Mouse (Mus musculus) fat pad, adult 2 months (tissue): ENCODE data around the gene Col26a1.

Experiments
- DNase-seq: peaks from one replicate; pipeline ENCODE4 v3.0.0-alpha.2; 2011; ENCODE audit warnings: low read depth, low spot score; ENCODE audit errors: extremely low read depth

The Col26a1 gene

DNA sequence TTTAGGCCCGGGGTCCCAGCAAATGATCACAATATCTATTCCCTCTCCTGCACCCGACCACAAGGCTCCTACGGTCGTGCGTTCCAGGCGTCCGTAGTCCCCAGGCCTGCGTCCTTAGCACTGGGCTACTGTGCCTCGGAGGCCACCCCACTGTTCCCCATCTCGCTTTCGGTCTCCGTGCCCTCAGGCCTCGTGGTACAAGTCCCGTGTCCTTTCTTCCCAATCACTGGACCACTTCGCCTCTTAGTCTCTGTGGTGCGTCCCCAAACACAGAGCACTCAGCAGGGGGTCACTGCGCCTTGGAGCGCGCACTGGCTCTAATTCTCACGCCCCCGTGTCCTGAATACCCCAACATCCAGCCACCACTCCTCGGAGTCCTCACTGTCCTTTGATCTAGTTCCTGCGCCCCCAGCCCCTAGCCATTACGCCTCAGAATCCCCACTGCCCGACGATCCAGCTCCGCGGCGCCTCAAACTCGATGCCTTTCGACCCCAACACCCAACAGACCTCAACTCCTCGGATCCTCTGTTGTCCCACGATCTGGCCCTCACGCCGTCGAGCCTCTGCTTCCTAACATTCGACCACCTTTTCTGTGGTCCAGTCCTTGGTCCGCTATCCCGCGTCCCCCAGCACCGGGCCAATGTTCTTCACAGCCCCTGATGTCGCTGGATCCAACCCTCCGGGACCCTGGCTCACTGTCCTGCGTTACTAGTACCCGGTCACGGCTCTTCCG lies 788 bp downstream of the Col26a1 start:
- DNase-seq, result no peak

DNA sequence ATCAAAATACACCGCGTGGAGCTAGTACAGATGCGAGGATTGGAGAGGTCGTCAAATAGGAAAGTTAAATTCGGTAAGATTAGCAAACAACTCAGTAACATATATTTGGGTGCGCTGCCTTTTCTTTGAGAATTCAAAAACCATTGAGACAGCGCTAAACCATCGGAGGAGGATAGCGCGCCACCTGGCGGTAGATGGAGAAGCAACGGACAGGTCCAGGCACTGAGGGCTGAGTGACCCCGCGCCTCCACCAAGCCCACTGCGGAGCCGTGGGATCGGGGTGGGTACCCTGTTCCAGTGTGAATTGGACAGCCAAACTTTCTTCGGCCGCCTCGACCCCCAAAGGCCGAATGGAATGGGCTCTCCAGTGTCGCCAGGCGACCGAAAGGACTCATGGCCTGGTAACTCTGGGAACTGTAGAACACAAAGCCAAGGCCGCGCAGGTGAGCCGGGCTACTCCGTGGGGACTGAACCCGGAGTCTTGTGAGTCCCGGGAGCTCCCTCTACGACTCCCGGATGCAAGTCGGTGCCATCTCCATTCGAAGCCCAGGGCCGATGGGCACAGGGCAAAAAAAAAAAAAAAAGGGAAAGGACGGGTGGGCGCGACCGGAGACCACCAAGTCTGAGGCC lies 1.5 kb downstream of the Col26a1 start:
- DNase-seq, result no peak

DNA sequence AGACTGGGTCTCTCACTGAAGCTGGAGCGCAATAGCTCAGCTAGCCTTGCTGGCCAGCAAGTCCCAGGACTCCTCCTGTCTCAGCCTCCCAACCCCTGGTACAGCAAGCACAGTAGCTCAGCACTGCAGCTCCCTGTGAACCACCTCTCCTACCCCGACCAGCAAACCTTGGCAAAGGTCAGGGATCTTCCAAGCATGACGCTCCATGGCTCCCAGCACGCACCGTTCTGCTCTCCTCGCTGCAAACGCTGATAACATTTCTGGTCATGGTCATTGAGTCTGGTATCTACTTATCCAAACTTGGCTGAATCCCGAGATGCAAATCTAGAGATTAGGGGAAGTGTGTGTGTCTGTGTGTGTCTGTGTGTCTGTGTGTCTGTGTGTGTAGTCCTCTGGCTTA lies 2.9 kb downstream of the Col26a1 start:
- DNase-seq, result no peak

DNA sequence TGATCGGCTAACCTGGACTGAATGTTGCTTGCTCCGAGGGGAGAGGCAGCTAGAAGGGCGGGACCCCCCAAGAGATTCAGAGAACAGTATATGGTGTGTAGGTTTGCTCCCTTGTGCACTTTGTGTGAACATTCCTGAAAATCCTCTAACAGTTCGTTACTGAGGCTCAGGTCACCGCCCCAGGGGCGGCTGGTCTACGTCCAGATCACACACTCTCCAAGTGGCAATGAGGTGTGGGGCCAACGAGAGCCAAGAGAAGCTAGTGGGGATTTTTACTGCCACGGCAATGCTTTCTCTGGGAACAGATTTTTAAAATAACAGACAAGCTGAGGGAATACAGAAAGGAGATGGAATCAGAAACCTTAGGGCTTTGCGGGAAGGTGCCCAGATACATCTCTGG lies 8.7 kb downstream of the Col26a1 start:
- no peak for DNase-seq

DNA sequence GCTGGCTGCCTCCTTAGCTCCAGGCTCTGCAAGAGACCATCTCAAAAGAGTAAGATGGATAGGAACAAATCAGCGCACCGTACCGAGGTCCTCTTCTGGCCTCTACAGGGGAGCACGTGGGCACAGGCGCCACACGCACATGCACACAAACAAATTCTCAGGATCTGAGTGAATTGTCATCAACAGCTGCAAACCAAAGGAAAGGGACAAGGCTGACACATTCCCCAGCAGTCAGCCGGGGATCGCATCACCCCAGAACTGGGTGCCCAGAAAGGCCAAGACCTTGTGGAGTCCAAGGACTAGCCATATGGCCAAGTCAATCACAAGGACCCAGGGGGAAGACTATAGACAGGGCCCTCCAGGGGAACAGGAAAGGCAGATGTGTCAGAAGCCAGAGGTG lies 10.6 kb downstream of the Col26a1 start:
- DNase-seq, result no peak

DNA sequence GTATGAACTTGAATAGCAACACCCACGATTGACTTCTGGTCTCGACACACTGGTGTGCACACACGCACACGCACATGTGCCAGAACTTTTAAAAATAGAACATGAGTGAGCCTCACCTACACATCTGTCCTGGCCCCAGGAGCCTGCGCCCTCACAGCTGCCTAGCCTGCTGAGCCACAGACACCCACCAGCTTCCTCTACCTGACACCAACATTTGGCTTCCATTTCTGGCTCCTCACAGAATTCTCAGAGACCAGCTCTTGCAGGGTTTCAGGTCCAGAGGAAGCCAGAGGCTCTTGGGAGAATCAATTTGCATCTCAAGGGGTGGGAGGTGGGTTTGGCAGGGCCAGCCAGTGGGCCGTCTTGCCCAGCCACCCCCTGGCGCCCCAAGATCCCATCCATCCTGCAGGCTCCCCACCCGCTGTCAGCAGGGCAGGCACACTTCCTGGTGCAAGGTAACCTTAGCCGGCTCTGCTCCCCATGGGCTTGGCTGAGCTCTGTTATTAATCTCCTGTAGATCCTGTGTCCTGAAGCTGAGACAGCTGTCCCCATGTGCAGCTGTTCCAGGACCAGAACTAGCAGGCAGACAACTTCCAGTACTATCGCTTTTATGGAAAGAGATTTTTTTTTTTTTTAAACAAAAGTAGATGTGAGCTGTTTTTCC lies 13.4 kb downstream of the Col26a1 start:
- DNase-seq, result no peak

DNA sequence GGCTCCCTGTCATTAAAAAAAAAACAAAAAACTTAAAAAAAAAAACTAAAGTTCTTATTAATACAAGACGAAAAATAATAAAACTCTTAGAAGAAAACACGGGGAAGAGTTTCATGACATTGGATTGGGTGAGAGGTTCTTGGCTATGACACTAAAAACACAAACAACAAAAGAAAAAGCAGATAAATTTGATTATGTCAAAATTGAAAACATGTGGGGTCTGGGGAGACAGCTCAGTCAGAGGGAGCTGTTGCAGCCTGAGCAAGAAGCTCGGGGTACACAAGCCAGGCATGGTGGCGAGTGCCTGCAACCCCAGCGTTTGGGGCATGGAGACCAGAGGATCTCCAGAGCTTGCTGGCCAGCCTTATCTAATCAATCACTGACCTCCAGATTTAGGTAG lies 15.3 kb downstream of the Col26a1 start:
- no peak for DNase-seq

DNA sequence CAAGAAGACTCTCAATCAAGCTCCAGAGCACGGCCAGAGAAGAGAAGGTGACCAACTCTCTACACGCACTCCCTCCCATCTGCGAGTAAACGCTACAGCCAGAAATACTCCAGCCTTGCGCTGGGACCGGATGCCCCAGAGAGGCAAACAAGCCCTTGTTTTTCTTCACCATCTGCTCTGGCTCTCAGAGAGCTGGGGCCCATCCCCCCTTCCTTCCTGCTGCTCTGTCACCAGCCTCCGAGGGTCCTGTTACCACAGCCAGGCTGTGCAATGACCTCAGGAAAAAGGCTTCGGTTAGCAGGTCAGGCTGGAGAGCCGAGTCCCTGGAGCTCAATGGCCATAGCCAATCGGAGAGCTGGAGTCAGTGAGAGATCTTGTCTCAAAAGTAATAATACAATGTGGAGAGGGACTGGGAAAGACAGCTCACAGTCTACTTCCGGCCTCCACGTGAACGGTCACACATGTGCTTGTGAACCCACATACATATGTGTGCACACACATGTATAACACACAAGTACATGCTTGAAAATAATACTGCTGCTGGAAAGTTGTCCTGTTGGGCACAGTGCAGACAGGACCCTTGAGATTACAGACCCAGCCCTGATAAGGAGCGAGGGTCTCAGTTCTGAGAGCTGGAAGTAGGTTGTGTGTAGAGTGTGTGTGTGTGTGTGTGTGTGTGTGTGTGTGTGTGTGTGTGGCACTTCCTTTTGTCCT lies 18.9 kb downstream of the Col26a1 start:
- no peak for DNase-seq

DNA sequence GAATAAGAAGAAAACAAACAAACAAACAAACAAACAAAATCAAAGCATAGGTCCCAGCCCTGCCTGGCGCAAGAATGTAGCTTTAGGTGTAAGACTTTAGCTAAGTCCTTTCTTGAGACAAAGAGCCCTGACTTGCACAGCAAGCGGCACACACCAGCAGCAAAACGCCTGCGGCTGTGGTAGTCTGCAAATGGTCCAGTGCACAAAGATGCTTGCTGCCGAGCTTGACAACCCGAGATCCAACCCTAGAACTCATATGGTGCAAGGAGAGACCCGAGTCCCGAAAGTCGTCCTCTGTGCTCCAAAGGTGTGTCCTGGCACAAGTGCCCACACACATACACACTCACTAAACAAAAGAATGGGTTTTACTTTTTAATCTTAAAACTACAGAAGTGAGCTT lies 19.7 kb downstream of the Col26a1 start:
- no peak for DNase-seq

DNA sequence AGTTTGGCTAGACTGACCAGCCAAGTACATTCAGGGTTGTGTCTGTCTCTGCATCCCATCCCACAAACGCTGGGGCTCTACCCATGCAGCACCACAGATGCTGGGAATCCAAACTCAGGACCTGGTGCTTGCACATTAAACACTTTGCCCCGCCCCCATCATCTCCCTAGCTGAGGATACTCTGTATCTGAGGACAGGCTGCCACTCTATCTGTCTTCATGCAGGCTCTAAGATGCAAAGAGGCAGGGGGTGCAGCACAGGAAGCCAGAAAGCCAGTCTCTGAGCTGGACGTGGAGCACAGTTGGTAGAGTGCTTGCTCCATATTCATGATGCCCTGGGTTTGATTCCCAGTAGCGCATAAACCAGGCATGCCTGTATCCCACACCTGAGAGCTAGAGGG lies 20.2 kb downstream of the Col26a1 start:
- no peak for DNase-seq

DNA sequence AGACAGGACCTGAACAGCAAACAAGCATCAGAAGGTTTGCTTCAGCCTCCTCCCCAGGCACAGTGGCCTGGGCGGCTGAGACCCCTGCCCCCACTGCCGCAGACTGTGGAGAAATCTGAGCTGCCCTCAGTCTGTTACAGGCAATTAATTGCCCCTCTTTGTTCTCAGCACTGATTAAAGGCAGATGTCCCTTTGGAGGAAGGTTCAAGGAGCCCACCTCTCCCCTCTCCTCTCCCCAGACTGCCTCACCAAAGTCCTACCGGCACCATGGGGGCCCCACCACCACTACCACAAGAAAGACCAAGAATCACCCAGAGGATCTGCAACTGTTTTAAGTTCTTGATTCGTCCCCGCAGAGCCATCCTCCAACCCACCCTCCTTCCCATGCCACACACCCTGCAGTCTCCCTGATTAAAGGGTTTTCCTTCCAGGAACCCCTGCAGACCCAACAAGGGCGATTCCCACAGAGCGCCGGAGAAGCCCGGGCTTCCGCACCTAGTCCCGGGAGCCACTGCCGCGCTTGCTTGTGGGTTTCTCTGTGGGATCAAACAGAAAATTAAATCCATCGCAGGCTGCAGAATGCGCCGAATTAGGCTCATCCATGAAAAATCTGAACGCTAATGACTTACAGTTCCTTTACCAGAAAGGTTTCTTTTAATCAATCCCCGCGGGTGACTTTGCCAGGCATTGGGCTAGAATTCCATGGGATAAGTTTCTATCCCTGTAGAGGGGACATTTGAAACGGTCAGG lies 21.6 kb downstream of the Col26a1 start:
- DNase-seq, result no peak

DNA sequence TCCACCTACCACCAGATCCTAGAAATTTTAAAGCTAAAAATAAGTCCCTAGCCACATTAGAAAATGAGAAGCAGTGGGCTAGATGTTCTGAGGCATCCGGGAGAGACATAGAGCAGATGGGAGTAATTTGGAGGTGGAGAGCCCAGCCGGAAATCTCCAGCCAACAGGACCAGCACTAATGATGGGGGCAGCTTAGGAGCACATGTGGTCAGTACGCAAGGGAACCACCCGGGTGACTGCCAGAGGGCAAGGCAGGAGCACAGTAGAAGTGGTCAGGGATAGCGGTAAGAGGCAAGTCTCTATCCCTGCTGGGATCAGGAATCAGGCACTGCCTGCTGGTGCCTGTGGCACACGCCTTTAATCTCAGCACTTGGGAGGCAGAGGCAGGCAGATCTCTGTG lies 32.3 kb downstream of the Col26a1 start:
- DNase-seq, result no peak

DNA sequence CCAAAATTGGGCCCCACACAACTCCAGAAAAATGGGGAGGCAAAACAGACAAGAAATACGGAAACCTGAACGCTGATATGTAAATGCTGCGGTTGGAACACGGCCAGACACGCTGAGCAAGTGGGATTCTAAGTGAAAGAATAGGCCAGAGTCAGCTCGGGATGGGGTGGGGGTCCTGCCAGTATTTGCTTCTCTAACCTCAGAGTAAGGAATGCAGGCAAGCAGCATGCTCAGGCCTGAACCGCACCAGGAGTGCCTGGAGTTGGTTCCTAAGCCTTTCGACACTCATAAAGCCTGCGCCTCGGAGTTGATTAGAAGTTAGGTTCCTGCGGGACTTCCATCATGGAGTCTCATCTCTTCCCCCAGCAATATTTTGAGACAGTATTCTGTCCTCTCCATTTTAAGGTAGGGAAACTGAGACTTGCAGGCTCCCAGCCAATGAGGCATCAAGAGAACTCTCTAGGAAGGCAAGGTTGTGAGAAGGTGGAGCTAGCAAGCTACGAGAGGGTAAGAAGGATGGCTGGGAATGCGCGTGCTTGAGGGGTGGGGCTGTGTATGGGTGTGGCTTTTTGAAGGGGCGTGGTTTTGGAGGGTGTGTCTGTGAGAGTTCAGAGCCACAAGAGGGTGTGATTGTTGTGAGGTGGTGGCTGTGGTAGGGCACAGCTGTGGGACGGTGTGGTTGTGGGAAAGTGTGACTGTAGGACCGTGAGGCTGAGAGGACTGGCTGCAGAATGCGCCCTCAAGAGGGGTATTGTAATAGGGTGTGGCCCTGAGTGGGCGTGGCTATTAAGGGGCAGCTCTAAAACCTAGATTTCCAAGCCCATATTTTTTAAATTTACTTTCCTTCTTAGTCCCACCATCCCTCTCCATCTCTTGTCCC lies 36.4 kb downstream of the Col26a1 start:
- no peak for DNase-seq

DNA sequence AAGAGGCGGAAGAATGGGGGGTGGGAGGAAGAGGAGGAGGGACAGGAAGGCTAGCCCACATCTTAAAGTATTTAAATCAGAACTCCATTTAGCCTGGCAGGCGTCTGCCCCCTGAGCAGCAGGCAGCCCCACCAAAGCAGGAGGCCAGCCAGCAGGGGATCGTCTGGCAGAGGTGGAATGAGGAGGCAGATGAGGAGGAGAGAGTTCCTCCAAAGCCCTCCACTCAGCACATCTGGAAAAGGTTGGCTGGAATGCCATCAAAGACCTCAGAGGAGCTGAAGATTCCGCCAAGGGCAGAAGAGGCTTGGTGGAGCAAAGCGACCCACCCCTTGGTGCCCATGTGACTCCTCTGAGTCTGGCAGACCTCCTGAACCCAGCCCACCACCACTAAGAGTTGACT lies 39.1 kb downstream of the Col26a1 start:
- DNase-seq, result no peak

DNA sequence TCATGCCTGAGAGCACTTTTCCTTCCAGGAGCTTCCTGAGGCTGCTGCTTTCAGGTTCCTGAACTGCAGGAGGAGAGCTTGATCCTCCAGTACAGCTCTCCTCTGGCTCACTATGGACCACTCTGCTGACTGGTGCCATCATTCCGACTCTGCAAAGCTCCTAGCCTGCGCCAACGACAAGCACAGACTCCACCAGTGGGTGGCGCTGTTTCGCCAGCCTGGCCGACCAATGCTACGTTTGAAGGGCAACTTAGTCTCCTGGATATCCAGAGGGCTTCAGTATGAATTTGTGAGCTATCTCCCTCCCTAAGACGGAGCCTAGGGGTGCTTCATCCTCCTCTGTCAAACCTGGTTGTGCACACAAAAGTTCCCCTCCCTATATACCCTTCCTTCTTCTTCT lies 43.0 kb downstream of the Col26a1 start:
- DNase-seq, result no peak

DNA sequence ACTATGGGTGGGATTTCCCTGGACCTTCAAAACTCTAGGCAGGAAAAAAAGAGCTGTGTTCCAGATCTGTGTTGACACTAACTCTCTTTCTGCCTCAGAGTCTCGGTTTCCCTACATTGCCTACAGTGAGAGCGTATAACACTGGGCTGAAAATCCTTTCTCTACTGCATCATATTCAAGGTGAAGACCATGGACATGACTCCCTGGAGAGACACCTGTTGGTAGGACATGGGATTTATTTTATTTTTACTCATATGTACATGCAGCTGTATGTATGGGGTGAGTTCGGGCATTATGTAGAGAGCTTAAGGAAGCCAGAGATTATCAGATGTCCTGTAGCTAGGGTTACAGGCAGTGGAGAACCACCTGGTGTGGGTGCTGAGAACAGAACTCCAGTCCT lies 50.0 kb downstream of the Col26a1 start:
- DNase-seq, result no peak

DNA sequence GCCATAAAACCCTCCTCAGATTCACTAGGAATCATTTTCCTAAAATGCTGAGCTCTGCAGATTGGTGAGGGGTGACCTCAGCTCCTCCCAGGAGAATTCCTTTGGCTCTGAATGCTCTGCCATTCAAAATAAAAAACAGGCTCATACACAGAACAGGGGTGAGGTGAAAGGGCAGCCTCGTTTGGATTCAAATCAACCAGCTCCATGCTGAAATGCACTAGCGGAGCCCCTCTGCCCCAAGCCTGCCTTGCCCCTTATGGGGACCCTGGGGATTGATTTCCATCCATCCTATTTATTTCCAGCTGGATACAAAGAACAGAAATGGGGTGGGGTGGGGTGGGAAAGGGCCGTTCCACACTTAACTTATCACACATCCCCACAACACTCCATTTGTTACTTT lies 52.9 kb downstream of the Col26a1 start:
- no peak for DNase-seq

DNA sequence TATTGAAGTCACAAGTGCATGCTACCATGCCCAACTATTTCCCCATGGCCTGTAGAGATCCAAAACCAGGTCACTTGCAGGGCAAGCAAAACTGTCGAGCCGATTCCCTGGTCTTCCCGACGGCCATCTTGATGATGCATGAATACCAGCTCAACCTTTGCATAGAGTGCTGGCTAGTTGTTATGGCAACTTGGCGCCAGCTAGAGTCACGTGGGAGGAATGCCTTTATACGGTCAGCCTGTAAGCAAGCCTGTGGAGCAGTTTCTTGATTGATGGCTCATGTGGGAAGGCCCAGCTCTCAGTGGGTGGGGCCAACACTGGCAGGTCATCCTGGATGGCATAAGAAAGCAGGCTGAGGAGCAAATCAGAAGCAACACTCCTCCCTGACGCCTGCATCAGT lies 61.0 kb downstream of the Col26a1 start:
- no peak for DNase-seq

DNA sequence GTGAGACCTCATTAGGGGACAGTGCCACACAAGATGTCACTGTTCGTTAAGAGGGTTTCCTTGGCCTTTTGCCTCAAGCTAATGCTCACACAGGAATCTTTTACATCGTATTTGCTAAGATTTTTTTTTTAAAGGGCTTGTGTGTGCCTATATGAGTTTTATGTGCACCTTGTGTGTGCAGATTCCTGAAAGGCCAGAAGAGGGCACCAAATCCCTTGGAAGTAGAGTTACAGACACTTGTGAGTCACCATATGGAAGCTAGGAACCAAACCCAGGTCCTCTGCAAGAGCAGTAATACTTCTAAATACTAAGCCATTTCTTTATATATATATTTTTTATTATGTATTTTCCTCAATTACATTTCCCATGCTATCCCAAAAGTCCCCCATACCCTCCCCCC lies 62.1 kb downstream of the Col26a1 start:
- no peak for DNase-seq

DNA sequence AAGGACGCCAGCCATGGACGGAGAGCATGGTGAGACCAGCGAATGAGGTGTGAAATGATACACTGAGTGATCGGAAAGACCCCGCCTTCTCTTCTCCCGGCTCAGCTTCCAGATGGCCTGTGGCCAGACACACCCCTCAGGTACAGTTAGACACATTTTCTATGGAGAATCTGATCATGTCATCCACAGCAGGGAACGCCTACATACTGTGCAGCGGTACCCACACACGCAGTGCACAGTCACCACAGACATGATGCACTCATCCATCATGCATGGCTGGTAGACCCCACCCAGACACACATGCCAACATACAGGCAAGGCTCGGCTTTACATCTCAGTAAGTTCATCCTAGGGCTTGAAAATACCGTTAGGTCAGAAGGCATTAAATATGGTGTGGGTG lies 63.3 kb downstream of the Col26a1 start:
- DNase-seq, result no peak
